Mouse (Mus musculus) fibroblast of lung, adult 2 months (primary cell): ENCODE data around the gene Arl9.
A peak's percentile ranks its signal among the peaks of the same experiment; 100 is the strongest.
"Not testable (repeated sequence)": the region's sequence is repeated elsewhere in the genome, so short reads cannot be mapped to it uniquely, and the experiment has no call there.

Source experiments
- DNase-seq: peaks from one replicate; pipeline ENCODE4 v3.0.0-alpha.2; 2011; ENCODE audit warnings: low read depth

Arl9 gene

DNA sequence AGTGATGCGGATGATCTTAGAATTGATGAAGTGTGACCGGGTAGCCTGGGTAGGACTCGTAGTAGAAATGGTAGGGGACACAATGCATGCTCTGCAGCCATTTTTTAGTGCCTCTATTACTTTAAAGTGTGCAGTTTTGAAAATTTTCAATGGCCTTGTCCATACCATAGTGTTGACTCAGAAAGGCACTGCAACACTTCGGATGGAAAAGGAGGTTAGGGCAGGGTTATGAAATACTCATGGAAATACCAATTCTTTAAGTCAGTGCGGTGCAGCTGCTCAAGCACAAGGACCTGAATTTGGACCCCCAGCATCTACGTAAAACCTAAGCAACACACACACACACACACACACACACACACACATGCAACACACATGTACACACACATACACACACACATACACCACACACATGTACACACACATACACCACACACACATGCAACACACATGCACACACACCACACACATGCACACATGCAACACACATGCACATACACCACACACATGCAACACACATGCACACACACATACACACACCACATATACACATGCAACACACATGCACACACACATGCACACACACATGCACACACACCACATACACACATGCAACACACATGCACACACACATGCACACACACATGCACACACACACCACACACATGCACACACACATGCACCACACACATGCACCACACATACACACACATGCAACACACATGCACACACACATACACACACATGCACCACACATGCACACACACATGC lies at the start of gene Arl9:
TSS of gene Arl9 (plus strand) at position 5 of the 771 bp plus-strand sequence.
- no peak for DNase-seq

- DNase-seq: no peak
Measured at GRCm38 (mm10) chr5:76954271-76954900, 49.5 kb upstream of the Arl9 start.

DNA sequence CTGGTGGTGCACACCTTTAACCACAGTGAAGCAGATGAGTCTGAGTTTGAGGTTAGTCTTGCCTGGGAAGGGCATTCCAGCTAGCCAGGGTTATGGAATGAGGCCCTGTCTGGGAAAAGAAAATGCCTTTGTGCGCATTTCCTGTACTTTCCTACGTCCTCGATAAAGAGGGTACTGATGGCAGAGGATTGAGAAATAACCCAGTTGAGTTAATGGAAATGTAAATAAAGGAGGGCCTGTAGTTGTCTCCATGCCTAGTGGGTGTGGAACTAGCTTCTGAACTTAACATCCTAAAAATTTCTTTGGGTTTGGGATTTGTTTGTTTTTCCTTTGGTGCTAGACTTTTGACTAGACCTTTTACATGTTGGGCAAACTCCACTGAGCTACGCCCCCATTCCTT lies 48.4 kb upstream of the Arl9 start:
- DNase-seq: no peak

- no peak for DNase-seq
Measured at GRCm38 (mm10) chr5:76957954-76958353, 45.9 kb upstream of the Arl9 start.

DNA sequence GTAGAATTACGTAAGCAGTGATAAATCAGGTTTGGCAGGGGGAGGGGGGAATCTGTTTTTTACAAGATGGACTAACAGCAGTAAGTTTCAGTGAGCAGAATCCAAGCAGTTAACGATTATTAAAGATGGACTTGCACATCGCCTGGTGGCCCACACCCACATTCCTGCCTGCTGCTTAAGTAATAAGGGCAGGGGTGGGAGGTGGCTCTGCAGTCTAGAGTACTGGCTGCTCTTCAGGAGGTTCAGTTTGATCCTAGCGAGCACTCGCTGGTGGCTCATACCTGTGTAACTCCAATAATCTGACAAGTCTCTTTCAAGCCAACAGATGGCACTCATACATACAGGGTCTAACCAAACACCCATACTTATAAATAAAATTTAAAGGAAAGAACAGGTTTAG lies 44.3 kb upstream of the Arl9 start:
- no peak for DNase-seq

DNA sequence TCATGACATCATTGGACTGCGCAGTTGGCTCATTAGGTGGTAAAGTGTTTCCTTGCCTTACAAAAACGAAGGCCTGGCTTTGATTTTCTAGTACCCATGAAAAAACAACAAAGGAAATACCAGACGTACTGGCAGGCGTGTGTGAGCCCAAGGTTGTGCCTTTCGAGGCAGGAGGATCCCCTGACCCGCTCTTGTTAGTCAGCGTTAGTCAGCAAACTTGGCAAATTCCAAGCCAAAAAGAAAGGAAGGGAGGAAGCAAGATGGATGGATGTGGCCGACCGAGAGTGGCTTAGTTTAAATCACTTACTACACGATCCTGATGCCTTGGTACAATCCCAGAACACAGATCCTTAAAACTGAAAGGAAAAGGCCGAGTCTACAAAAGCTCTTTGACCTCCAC lies 41.3 kb upstream of the Arl9 start:
- peak; percentile 67 for DNase-seq

GRCm38 (mm10) chr5:76964651-76965050 lies 39.2 kb upstream of the Arl9 start:
- DNase-seq: no peak

DNA sequence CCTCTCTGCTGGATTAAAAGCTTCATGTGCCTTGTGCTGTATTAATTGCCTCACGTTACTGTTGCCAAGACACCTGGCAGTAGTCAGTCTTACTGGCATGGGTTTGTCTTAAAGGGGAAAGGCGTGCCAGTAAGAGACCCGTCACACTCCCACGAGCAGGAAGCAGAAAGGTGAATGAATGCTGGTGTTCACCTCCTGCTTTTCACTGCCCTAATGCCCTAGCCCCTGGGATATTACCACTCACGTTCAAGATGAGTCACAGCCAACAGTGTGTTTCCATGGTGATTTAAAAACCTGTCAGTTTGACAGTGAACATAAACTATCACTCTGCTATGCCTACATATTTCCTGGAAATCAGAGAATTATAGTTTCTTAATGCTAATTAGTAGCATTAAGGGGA lies 34.6 kb upstream of the Arl9 start:
- DNase-seq: no peak

- DNase-seq: not testable (repeated sequence)
Measured at GRCm38 (mm10) chr5:76971115-76971514, 32.7 kb upstream of the Arl9 start.

GRCm38 (mm10) chr5:76973488-76973887 lies 30.4 kb upstream of the Arl9 start:
- DNase-seq: no peak

GRCm38 (mm10) chr5:76974207-76974553 lies 29.7 kb upstream of the Arl9 start:
- DNase-seq: no peak

- no peak for DNase-seq
Measured at GRCm38 (mm10) chr5:76974554-76975285, 29.1 kb upstream of the Arl9 start, which contains the start of gene Srp72. Srp72 (plus strand) TSS chr5:76974683.

DNA sequence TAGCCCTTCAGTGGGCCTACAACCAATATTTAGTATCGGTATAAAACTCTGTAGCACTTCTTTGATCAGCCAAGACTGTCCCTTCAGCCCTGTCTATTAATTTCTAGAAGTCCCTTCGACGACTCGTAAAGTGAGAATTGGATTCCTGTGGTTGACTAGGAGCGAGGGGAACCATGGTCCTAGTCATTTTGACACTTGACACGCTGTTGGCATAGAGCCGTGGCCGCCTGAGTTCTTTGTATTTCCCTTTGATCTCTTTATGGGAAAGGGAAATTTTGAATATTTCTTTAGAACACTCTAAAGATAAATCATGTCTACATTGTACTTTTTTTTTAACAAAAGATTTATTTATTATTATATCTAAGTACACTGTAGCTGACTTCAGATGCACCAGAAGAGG lies 28.1 kb upstream of the Arl9 start:
- DNase-seq: no peak

- DNase-seq: no peak
Measured at GRCm38 (mm10) chr5:76984015-76984414, 19.8 kb upstream of the Arl9 start.

DNA sequence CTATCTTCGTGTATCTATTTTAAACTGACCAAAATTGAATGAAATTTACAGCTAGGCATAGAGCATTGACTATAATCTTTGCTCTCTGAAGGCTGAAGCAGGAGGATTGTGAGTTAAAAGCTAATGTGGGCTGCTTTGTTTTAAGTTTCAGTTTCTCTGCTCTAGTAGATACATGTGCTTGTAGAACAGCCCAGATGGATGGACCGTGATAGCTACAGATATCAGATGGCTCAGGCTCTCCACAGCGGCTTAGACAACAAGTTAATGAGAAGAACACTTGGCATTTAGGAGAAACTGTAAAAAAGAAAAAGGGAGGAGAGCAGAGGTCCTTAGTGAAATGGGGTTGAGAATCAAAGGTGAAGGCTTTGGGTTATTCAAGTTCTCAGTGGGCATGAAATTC lies 13.1 kb upstream of the Arl9 start:
- no peak for DNase-seq

DNA sequence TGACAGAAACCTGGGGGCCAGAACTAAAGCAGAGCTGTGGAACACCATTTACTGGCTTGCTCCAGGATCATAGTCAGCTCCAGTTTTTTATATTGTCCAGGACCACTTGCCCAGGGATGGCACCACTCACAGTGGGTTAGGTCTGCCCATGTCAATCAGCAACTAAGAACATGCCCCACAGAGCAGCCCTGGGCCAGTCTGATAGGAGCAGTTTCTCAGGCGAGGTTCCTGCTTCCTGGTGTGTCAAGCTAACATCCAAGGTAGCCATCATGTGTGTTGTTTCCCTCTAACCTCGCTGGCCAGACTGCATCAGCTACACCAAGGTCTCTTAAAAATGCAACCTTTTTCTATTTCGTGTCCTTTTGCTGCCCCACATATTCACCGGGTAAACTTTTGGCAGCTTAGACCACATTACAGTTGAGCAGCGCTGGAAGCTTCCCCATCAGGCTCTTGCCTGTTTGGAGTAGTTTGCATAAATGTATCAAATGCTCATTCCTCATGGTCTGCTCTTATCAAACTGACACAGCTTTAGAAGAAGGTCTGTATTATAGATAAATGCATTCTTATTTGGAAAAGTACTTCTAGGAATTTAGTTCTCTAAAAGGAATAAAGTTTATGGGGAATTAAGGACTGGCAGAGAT lies 10.6 kb upstream of the Arl9 start:
- no peak for DNase-seq

DNA sequence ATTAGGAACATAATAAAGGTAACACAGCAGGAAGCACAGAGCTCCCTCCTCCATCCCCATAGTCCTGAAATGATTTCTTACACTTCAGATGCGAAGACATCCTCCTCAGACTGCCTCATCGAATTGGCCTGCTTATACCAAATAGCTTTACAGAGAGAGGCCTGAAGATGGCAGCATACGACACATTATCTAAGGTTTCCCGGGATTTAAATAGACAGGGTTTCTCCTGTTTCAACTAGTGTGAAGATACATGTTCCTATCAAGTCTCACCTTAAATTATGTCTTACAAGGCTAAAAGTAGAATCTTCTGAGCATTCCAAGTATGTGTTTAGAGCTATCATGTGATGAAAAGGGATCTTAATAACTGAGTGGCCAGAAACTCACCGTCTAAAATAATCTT lies 5.4 kb upstream of the Arl9 start:
- peak; percentile 13 for DNase-seq

- no peak for DNase-seq
Measured at GRCm38 (mm10) chr5:77001192-77001591, 2.7 kb upstream of the Arl9 start.

GRCm38 (mm10) chr5:77010352-77010751 lies 6.5 kb downstream of the Arl9 start:
- DNase-seq: no peak

DNA sequence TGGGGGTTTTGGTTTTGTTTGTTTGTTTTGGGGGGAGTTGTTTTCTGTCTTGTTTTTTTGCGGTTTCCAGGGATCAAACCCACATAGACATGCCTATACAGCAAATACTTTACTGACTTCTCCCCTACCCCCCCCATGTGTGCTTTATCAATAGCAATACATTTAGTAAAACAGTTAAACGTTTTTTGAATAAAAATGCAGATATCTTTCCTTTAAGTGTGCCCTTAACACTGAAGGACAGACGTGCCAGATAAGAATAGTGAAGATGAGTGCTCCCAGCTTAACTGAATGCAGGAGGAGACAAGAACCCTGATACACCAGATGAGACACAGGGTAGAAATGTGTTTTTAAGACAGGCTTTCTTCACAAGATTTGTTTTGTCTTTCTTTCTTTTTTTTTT lies 7.2 kb downstream of the Arl9 start:
- no peak for DNase-seq

GRCm38 (mm10) chr5:77013171-77013570 lies 9.3 kb downstream of the Arl9 start:
- DNase-seq: no peak
